Mouse (Mus musculus): Measurements from ENCODE around the gene Mthfr. TPM values are rescaled to one million over a fixed set of nuclear protein-coding genes. Genes with fewer than 3 reads are reported as not detected.

Gene Mthfr
- polyA plus RNA-seq, 1 experiment: 39.4 TPM

GRCm38 (mm10) chr4:148056246-148056645, 17.4 kb downstream of the Mthfr start:
- no peak for DNase-seq (ENCODE audit: low read depth)
- TF ChIP-seq POLR2A (IDR thresholded peaks at IDR 0.05; ENCODE audit: borderline replicate concordance, extremely low read depth, insufficient read depth, insufficient read length, poor library complexity, severe bottlenecking) (no peak), CTCF (IDR thresholded peaks at IDR 0.05; ENCODE audit: borderline replicate concordance, extremely low read depth, insufficient read depth, insufficient read length) (no peak)

- DNase-seq (ENCODE audit: low read depth): no peak
- TF ChIP-seq CTCF (IDR thresholded peaks at IDR 0.05; ENCODE audit: borderline replicate concordance, extremely low read depth, insufficient read depth, insufficient read length): no peak
Measured at GRCm38 (mm10) chr4:148056801-148057200, 17.9 kb downstream of the Mthfr start.

- DNase-seq (ENCODE audit: low read depth): no peak
- TF ChIP-seq POLR2A (IDR thresholded peaks at IDR 0.05; ENCODE audit: borderline replicate concordance, extremely low read depth, insufficient read depth, insufficient read length, poor library complexity, severe bottlenecking) (no peak), CTCF (IDR thresholded peaks at IDR 0.05; ENCODE audit: borderline replicate concordance, extremely low read depth, insufficient read depth, insufficient read length) (0 out of 2 replicates have a peak, but pooled peaks have one; percentile 9)
Measured at GRCm38 (mm10) chr4:148057661-148058209, 18.9 kb downstream of the Mthfr start.

- no peak for DNase-seq (ENCODE audit: low read depth)
- TF ChIP-seq CTCF (IDR thresholded peaks at IDR 0.05; ENCODE audit: borderline replicate concordance, extremely low read depth, insufficient read depth, insufficient read length): no peak
- TF ChIP-seq POLR2A (IDR thresholded peaks at IDR 0.05; ENCODE audit: borderline replicate concordance, extremely low read depth, insufficient read depth, insufficient read length, poor library complexity, severe bottlenecking): no peak
Measured at GRCm38 (mm10) chr4:148058218-148058819, 19.4 kb downstream of the Mthfr start.

GRCm38 (mm10) chr4:148058993-148059392, 20.1 kb downstream of the Mthfr start:
- TF ChIP-seq POLR2A (IDR thresholded peaks at IDR 0.05; ENCODE audit: borderline replicate concordance, extremely low read depth, insufficient read depth, insufficient read length, poor library complexity, severe bottlenecking) (no peak), CTCF (IDR thresholded peaks at IDR 0.05; ENCODE audit: borderline replicate concordance, extremely low read depth, insufficient read depth, insufficient read length) (no peak)
- no peak for DNase-seq (ENCODE audit: low read depth)

GRCm38 (mm10) chr4:148060120-148061085, 21.5 kb downstream of the Mthfr start:
- peak; percentile 30 for DNase-seq (ENCODE audit: low read depth)
- peak; percentile 70 for TF ChIP-seq CTCF (IDR thresholded peaks at IDR 0.05; ENCODE audit: borderline replicate concordance, extremely low read depth, insufficient read depth, insufficient read length)
- TF ChIP-seq POLR2A (IDR thresholded peaks at IDR 0.05; ENCODE audit: borderline replicate concordance, extremely low read depth, insufficient read depth, insufficient read length, poor library complexity, severe bottlenecking): no peak

- no peak for DNase-seq (ENCODE audit: low read depth)
- TF ChIP-seq POLR2A (IDR thresholded peaks at IDR 0.05; ENCODE audit: borderline replicate concordance, extremely low read depth, insufficient read depth, insufficient read length, poor library complexity, severe bottlenecking) (no peak), CTCF (IDR thresholded peaks at IDR 0.05; ENCODE audit: borderline replicate concordance, extremely low read depth, insufficient read depth, insufficient read length) (no peak)
Measured at GRCm38 (mm10) chr4:148061086-148061480, 22.2 kb downstream of the Mthfr start.

GRCm38 (mm10) chr4:148065702-148066400, 27.0 kb downstream of the Mthfr start:
- DNase-seq (ENCODE audit: low read depth): no peak
- TF ChIP-seq CTCF (IDR thresholded peaks at IDR 0.05; ENCODE audit: borderline replicate concordance, extremely low read depth, insufficient read depth, insufficient read length) (peak; percentile 12; the same call in 1 of the 2 replicates), POLR2A (IDR thresholded peaks at IDR 0.05; ENCODE audit: borderline replicate concordance, extremely low read depth, insufficient read depth, insufficient read length, poor library complexity, severe bottlenecking) (no peak)

GRCm38 (mm10) chr4:148066401-148066744, 27.5 kb downstream of the Mthfr start:
- TF ChIP-seq CTCF (IDR thresholded peaks at IDR 0.05; ENCODE audit: borderline replicate concordance, extremely low read depth, insufficient read depth, insufficient read length) (no peak), POLR2A (IDR thresholded peaks at IDR 0.05; ENCODE audit: borderline replicate concordance, extremely low read depth, insufficient read depth, insufficient read length, poor library complexity, severe bottlenecking) (no peak)
- DNase-seq (ENCODE audit: low read depth): no peak

- TF ChIP-seq POLR2A (IDR thresholded peaks at IDR 0.05; ENCODE audit: borderline replicate concordance, extremely low read depth, insufficient read depth, insufficient read length, poor library complexity, severe bottlenecking) (no peak), CTCF (IDR thresholded peaks at IDR 0.05; ENCODE audit: borderline replicate concordance, extremely low read depth, insufficient read depth, insufficient read length) (no peak)
- DNase-seq (ENCODE audit: low read depth): no peak
Measured at GRCm38 (mm10) chr4:148067346-148067745, 28.5 kb downstream of the Mthfr start.
